Mouse (Mus musculus) B cell, adult 2 months (primary cell): ENCODE measurements at regions not wholly inside any gene's neighbourhood (a gene's known extent, or its start where the extent isn't known, plus 50 kb on each side); places are given as distances from the start of the nearest gene placed in this dataset.

ENCODE experiments used
- DNase-seq, 2 experiments: peaks; one replicate each; pipeline ENCODE4 v3.0.0; 2022

GRCm38 (mm10) chr17:83138493-83139417 lies 76.3 kb upstream of the Pkdcc start:
- DNase-seq = no peak

GRCm38 (mm10) chr17:83148371-83148929 lies 66.6 kb upstream of the Pkdcc start:
- no peak for DNase-seq

- no peak for DNase-seq
Measured at GRCm38 (mm10) chr17:83149336-83149735, 65.8 kb upstream of the Pkdcc start.

- no peak for DNase-seq
Measured at GRCm38 (mm10) chr17:83155106-83155505, 60.0 kb upstream of the Pkdcc start.

- no peak for DNase-seq
Measured at GRCm38 (mm10) chr17:83156682-83157081, 58.4 kb upstream of the Pkdcc start.

GRCm38 (mm10) chr17:83158053-83158452 lies 57.0 kb upstream of the Pkdcc start:
- DNase-seq = no peak

GRCm38 (mm10) chr17:83158652-83159051 lies 56.4 kb upstream of the Pkdcc start:
- no peak for DNase-seq

- DNase-seq = no peak
Measured at GRCm38 (mm10) chr17:83159634-83160033, 55.5 kb upstream of the Pkdcc start.

GRCm38 (mm10) chr17:83160296-83160695 lies 54.8 kb upstream of the Pkdcc start:
- DNase-seq = no peak

GRCm38 (mm10) chr17:83161731-83162130 lies 53.4 kb upstream of the Pkdcc start:
- DNase-seq = no peak

- no peak for DNase-seq
Measured at GRCm38 (mm10) chr17:83163952-83164560, 51.0 kb upstream of the Pkdcc start.

- no peak for DNase-seq
Measured at GRCm38 (mm10) chr17:83164728-83165127, 50.4 kb upstream of the Pkdcc start.

GRCm38 (mm10) chr17:83165140-83165539 lies 50.0 kb upstream of the Pkdcc start:
- no peak for DNase-seq
